Mouse (Mus musculus) myocyte (in vitro differentiated cells): ENCODE measurements at regions not wholly inside any gene's neighbourhood (a gene's known extent, or its start where the extent isn't known, plus 50 kb on each side); places are given as distances from the start of the nearest gene placed in this dataset.

ENCODE experiments used
- CEBPB ChIP-seq: IDR thresholded peaks from 2 replicates; pipeline ENCODE4 v1.6.1; 2011; ENCODE audit warnings: mild to moderate bottlenecking, moderate library complexity; ENCODE audit not compliant: poor library complexity, insufficient read depth, severe bottlenecking
- E2F4 ChIP-seq: IDR thresholded peaks from one replicate; pipeline ENCODE4 v1.6.1; 2011; ENCODE audit warnings: mild to moderate bottlenecking, control low read depth, moderate library complexity; ENCODE audit not compliant: insufficient read depth
- MAX ChIP-seq: IDR thresholded peaks from one replicate; pipeline ENCODE4 v1.6.1; 2011; ENCODE audit warnings: low read depth, mild to moderate bottlenecking, control low read depth
- MYOD1 ChIP-seq, 3 experiments: IDR thresholded peaks; one replicate each; pipeline ENCODE4 v1.6.1; 2011; ENCODE audit warnings: control low read depth in 2 of 3, low read depth in 2 of 3, mild to moderate bottlenecking in 2 of 3, moderate library complexity in 1 of 3; ENCODE audit not compliant: insufficient read length in 2 of 3, control insufficient read depth in 1 of 3
- MYOG ChIP-seq, 3 experiments: IDR thresholded peaks; one replicate each; pipeline ENCODE4 v1.6.1; 2011; ENCODE audit warnings: control low read depth in 2 of 3, low read depth in 2 of 3, mild to moderate bottlenecking in 2 of 3; ENCODE audit not compliant: insufficient read length in 2 of 3, control insufficient read depth in 1 of 3, insufficient read depth in 1 of 3
- POLR2A ChIP-seq: IDR thresholded peaks from one replicate; pipeline ENCODE4 v1.6.1; 2011; ENCODE audit warnings: low read depth, mild to moderate bottlenecking, control low read depth, moderate library complexity; ENCODE audit not compliant: insufficient read length
- POLR2AphosphoS2 ChIP-seq: IDR thresholded peaks from one replicate; pipeline ENCODE4 v1.6.1; 2011; ENCODE audit warnings: low read depth, control low read depth; ENCODE audit not compliant: insufficient read length
- TCF3 ChIP-seq: IDR thresholded peaks from one replicate; pipeline ENCODE4 v1.6.1; 2011; ENCODE audit warnings: low read depth, control low read depth; ENCODE audit not compliant: insufficient read length
- USF1 ChIP-seq: IDR thresholded peaks from one replicate; pipeline ENCODE4 v1.6.1; 2011; ENCODE audit warnings: low read depth, mild to moderate bottlenecking, control low read depth, moderate library complexity

DNA sequence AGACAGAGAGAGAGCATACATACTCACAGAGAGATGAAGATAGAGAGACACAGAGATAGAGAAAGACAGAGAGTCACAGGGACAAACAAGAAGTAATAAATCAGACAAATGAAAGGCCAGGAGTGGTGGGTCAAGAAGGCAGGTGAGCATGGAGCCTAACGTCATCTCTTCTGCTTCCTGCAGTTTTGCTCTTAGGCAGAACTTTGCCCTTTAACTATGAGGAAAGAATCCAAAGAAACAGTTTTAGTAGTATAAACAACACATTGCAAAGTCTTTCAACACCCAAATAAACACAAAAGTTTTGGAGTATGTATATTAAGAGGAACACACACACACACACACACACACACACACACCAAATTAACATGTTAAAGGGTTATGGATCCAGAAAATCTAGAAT is 225.8 kb downstream of the Tgfb2 start:
- TF ChIP-seq USF1 (no peak), POLR2AphosphoS2 (no peak), POLR2A (no peak), E2F4 (no peak), MAX (no peak), MYOG (IDR thresholded peaks at IDR 0.05; ENCODE audit: control insufficient read depth in 1 of 3, insufficient read depth in 1 of 3, insufficient read length in 2 of 3, low read depth in 2 of 3) (no peak), TCF3 (no peak), CEBPB (no peak), MYOD1 (IDR thresholded peaks at IDR 0.05; ENCODE audit: control insufficient read depth in 1 of 3, insufficient read length in 2 of 3, low read depth in 2 of 3) (no peak)
